Mouse (Mus musculus) liver, embryonic 11.5 days (tissue): ENCODE data around the gene Lmod2. TPM values are rescaled to one million over a fixed set of nuclear protein-coding genes. Genes with fewer than 3 reads are reported as not detected.

Experiments used
- ATAC-seq: fragments of 200-750 bp; cut with Nextera tagmentation; replicated peaks from 2 replicates; pipeline ENCODE4 v1.8.0; 2017; ENCODE audit warnings: moderate number of reproducible peaks, mild to moderate bottlenecking, moderate TSS enrichment, moderate library complexity; ENCODE audit not compliant: low FRiP score
- DNase-seq: peaks from one replicate; pipeline ENCODE4 v3.0.0-alpha.2; 2017; ENCODE audit warnings: low spot score
- H3K27ac ChIP-seq: fragments of 300-500 bp; sonication (generic); 2 replicates; pipeline ENCODE4 v1.5.1; 2014; ENCODE audit warnings: mild to moderate bottlenecking, low read depth, low read length, control low read depth
- H3K27me3 ChIP-seq: fragments of 300-500 bp; sonication (generic); replicated peaks from 2 replicates; pipeline ENCODE4 v1.6.1; 2014; ENCODE audit warnings: low read length, mixed read lengths; ENCODE audit not compliant: control insufficient read depth, insufficient read depth
- H3K36me3 ChIP-seq: fragments of 300-500 bp; sonication (generic); 2 replicates; pipeline ENCODE4 v1.6.1; 2014; ENCODE audit warnings: mild to moderate bottlenecking, low read length, moderate library complexity, mixed read lengths; ENCODE audit not compliant: control insufficient read depth, insufficient read depth
- H3K4me1 ChIP-seq: fragments of 300-500 bp; sonication (generic); replicated peaks from 2 replicates; pipeline ENCODE4 v1.6.1; 2014; ENCODE audit warnings: low read length, mixed read lengths; ENCODE audit not compliant: control insufficient read depth, insufficient read depth
- H3K4me2 ChIP-seq: fragments of 300-500 bp; sonication (generic); 2 replicates; pipeline ENCODE4 v1.6.1; 2014; ENCODE audit warnings: mild to moderate bottlenecking, control low read depth, moderate library complexity
- H3K4me3 ChIP-seq: fragments of 300-500 bp; sonication (generic); 2 replicates; pipeline ENCODE4 v1.5.1; 2014; ENCODE audit warnings: low read depth, low read length, control low read depth
- H3K9ac ChIP-seq: fragments of 300-500 bp; sonication (generic); 2 replicates; pipeline ENCODE4 v1.6.1; 2014; ENCODE audit warnings: low read depth, low read length, control low read depth
- H3K9me3 ChIP-seq: fragments of 300-500 bp; sonication (generic); 2 replicates; pipeline ENCODE4 v1.6.1; 2016; ENCODE audit warnings: low read length, inconsistent platforms, mixed read lengths; ENCODE audit not compliant: control insufficient read depth
- WGBS: fragments of 180-500 bp; shearing (Covaris S2); extraction: QIAGEN DNeasy Blood & Tissue Kit; methylation state at CpG from one replicate; pipeline ENCODE4 v1.1.7; 2014; 5-methylcytosine and 5-hydroxymethylcytosine counted together
- polyA plus RNA-seq: library from polyadenylated mRNA; unstranded; fragments of >200 nt; fragmentation: Nextera tagmentation; extraction: Ambion mirVana; gene quantifications from 2 replicates; pipeline ENCODE4 v1.2.1, GENCODE M21; 2014

The Lmod2 gene
- polyA plus RNA-seq, 1 experiment from 2014 or later: 0.41 TPM

- Histone ChIP-seq H3K9ac (no peak overlapping the region), H3K4me1 (no peaks in the 10 kb centered on the region), H3K36me3 (no peaks in the 10 kb centered on the region; the same call in 1 of the 2 replicates), H3K27me3 (no peaks in the 10 kb centered on the region), H3K4me2 (no peak overlapping the region), H3K9me3 (no peaks in the 10 kb centered on the region), H3K27ac (no peak overlapping the region), H3K4me3 (no peak overlapping the region)
- ATAC-seq (no peak), DNase-seq (no peak)
- WGBS: 86% methylated on average over 8 of the region's 8 CpGs
Measured at GRCm38 (mm10) chr6:24605631-24606030, 8.1 kb downstream of the Lmod2 start.

DNA sequence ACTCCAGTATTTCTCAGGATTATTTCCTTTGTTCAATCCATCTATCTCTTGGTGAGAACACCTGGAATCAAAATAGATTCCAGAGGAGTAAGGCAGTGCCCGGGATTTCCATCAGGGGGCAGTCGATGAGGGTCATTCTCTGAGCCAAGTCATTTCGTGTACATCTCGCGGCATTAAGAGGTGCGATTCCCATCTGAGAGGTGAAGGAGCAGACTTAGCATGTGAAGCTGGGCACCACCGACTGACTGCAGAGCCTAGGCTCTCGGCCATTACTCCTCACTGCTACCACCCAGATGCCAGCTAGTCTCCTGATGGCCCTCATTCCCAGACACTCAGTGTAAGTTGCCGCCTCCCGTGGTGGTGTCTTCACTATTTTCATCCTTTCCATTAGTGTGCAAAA lies 8.9 kb downstream of the Lmod2 start:
- Histone ChIP-seq H3K27ac (no peak overlapping the region), H3K4me2 (no peak overlapping the region), H3K9me3 (no peaks in the 10 kb centered on the region), H3K9ac (no peak overlapping the region), H3K4me3 (no peak overlapping the region), H3K36me3 (no peaks in the 10 kb centered on the region; the same call in 1 of the 2 replicates), H3K4me1 (no peaks in the 10 kb centered on the region), H3K27me3 (no peaks in the 10 kb centered on the region)
- no peak for DNase-seq
- WGBS: 76% methylated on average over 10 of the region's 10 CpGs
- ATAC-seq: no peak

- Histone ChIP-seq H3K4me2 (no peak overlapping the region), H3K9ac (no peak overlapping the region), H3K27me3 (no peaks in the 10 kb centered on the region), H3K36me3 (no peaks in the 10 kb centered on the region; the same call in 1 of the 2 replicates), H3K27ac (no peak overlapping the region), H3K4me3 (no peak overlapping the region), H3K9me3 (no peaks in the 10 kb centered on the region), H3K4me1 (no peaks in the 10 kb centered on the region)
- DNase-seq: no peak
- 90% methylated on average over 15 of the region's 15 CpGs for WGBS
- no peak for ATAC-seq
Measured at GRCm38 (mm10) chr6:24607531-24607930, 10.0 kb downstream of the Lmod2 start.

DNA sequence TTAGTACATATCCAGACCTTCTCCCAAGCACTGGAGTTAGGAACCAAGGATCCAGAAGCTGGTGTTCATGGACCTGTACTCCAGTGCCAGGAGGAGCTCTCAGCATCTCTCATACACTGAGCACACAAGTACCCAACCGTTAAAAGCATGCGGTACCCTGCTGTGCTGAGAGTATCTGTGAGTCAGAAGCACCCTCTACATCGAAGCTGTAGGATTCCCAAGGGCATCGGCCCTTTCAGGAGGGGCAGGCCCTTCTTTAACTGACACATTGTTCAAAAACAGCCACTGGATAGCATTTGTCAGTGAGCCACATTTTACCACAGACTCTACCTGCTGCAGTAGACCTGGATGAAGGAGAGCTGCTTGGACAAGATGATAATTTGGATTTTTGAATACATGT lies 10.6 kb downstream of the Lmod2 start:
- ATAC-seq (no peak), DNase-seq (no peak)
- 83% methylated on average over 4 of the region's 4 CpGs for WGBS
- no peaks in the 10 kb centered on the region for H3K4me1 ChIP-seq
- H3K4me3 ChIP-seq: no peak overlapping the region
- H3K9ac ChIP-seq: no peak overlapping the region
- H3K27ac ChIP-seq: no peak overlapping the region
- H3K36me3 ChIP-seq: no peaks in the 10 kb centered on the region; the same call in 1 of the 2 replicates
- no peaks in the 10 kb centered on the region for H3K9me3 ChIP-seq
- H3K4me2 ChIP-seq: no peak overlapping the region
- no peaks in the 10 kb centered on the region for H3K27me3 ChIP-seq

GRCm38 (mm10) chr6:24608682-24609081 lies 11.1 kb downstream of the Lmod2 start:
- H3K4me2 ChIP-seq: no peak overlapping the region
- no peaks in the 10 kb centered on the region for H3K4me1 ChIP-seq
- WGBS: 82% methylated on average over 3 of the region's 3 CpGs
- ATAC-seq (no peak), DNase-seq (no peak)
- no peak overlapping the region for H3K4me3 ChIP-seq
- no peak overlapping the region for H3K27ac ChIP-seq
- H3K9ac ChIP-seq: no peak overlapping the region
- no peaks in the 10 kb centered on the region; the same call in 1 of the 2 replicates for H3K36me3 ChIP-seq
- H3K27me3 ChIP-seq: no peaks in the 10 kb centered on the region
- H3K9me3 ChIP-seq: no peaks in the 10 kb centered on the region

- no peak for ATAC-seq
- WGBS: 69% methylated on average over 4 of the region's 4 CpGs
- no peak overlapping the region for H3K4me2 ChIP-seq
- H3K4me1 ChIP-seq: no peaks in the 10 kb centered on the region
- H3K27me3 ChIP-seq: no peaks in the 10 kb centered on the region
- DNase-seq: no peak
- H3K4me3 ChIP-seq: no peak overlapping the region
- H3K27ac ChIP-seq: no peak overlapping the region
- no peaks in the 10 kb centered on the region for H3K9me3 ChIP-seq
- no peak overlapping the region for H3K9ac ChIP-seq
- H3K36me3 ChIP-seq: no peaks in the 10 kb centered on the region; the same call in 1 of the 2 replicates
Measured at GRCm38 (mm10) chr6:24609531-24609930, 12.0 kb downstream of the Lmod2 start.

DNA sequence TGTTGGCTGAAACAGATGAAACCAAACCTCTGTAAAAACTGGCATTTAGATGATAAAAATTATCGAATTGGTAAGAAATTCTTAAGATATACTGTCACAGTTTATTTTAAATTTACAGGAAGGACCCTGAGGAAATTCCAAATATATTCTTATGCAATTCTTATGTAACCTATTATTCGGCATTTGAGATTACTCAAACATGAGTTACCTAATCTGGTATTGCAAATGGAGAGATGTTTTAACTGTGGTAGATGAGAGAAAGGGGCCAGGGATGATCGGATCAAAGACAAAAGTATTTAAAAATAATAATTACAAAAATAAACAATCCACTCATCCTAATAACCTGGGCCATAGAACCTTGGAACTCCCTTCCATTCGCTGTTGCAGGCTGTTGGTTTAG lies 12.8 kb downstream of the Lmod2 start:
- Histone ChIP-seq H3K4me3 (no peak overlapping the region), H3K9ac (no peak overlapping the region), H3K4me2 (no peak overlapping the region), H3K27ac (no peak overlapping the region), H3K4me1 (no peaks in the 10 kb centered on the region), H3K36me3 (peaks cover 2% of the 10 kb centered on the region; the same call in 1 of the 2 replicates), H3K27me3 (no peaks in the 10 kb centered on the region), H3K9me3 (no peaks in the 10 kb centered on the region)
- ATAC-seq: no peak
- 83% methylated on average over 4 of the region's 4 CpGs for WGBS
- DNase-seq: no peak

GRCm38 (mm10) chr6:24612074-24612755 lies 14.7 kb downstream of the Lmod2 start:
- Histone ChIP-seq H3K4me3 (no peak overlapping the region), H3K36me3 (peaks cover 3% of the 10 kb centered on the region; the same call in 1 of the 2 replicates), H3K9me3 (no peaks in the 10 kb centered on the region), H3K4me1 (no peaks in the 10 kb centered on the region), H3K27ac (no peak overlapping the region), H3K4me2 (no peak overlapping the region), H3K27me3 (no peaks in the 10 kb centered on the region), H3K9ac (no peak overlapping the region)
- no peak for ATAC-seq
- DNase-seq: no peak
- 90% methylated on average over 7 of the region's 7 CpGs for WGBS

GRCm38 (mm10) chr6:24613346-24613745 lies 15.8 kb downstream of the Lmod2 start:
- Histone ChIP-seq H3K4me3 (no peak overlapping the region), H3K27me3 (no peaks in the 10 kb centered on the region), H3K27ac (no peak overlapping the region), H3K9ac (no peak overlapping the region), H3K4me1 (no peaks in the 10 kb centered on the region), H3K4me2 (no peak overlapping the region), H3K36me3 (peaks cover 8% of the 10 kb centered on the region; the same call in 1 of the 2 replicates), H3K9me3 (no peaks in the 10 kb centered on the region)
- ATAC-seq (no peak), DNase-seq (no peak)
- WGBS: 97% methylated on average over 6 of the region's 6 CpGs
